Mouse (Mus musculus): Measurements from ENCODE around the gene Tbc1d1. TPM values are rescaled to one million over a fixed set of nuclear protein-coding genes. Genes with fewer than 3 reads are reported as not detected.

Tbc1d1 gene
- total RNA-seq, 2 experiments from 2014 or later = 25.2 to 30.5 TPM

- DNase-seq (ENCODE audit: low spot score in 2 of 2) = peak; percentile 31 to 51
Observed at GRCm38 (mm10) chr5:64202306-64202705, 46.2 kb downstream of the Tbc1d1 start.

GRCm38 (mm10) chr5:64205610-64206009 is 49.5 kb downstream of the Tbc1d1 start:
- no peak for DNase-seq (ENCODE audit: low spot score in 2 of 2)

DNA sequence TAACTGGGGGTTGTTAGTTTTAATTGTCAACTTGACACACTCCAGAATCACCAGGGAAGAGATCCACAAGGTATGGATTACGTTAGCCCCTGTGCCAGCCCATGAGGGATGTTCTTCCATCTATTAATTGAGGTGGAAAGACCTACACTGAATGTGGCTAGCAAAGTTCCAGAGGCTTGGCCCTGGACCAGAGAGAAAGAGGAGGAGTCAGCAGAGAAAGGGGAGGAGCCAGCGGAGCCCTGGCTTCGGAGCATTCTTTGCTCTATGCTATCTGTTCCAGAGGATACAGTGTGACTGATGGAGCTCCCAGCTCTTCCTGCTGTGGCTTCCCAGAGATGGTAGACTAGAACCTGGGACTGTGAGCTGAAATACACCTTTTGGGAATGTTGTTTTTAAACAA is 50.3 kb downstream of the Tbc1d1 start:
- no peak for DNase-seq (ENCODE audit: low spot score in 2 of 2)

DNA sequence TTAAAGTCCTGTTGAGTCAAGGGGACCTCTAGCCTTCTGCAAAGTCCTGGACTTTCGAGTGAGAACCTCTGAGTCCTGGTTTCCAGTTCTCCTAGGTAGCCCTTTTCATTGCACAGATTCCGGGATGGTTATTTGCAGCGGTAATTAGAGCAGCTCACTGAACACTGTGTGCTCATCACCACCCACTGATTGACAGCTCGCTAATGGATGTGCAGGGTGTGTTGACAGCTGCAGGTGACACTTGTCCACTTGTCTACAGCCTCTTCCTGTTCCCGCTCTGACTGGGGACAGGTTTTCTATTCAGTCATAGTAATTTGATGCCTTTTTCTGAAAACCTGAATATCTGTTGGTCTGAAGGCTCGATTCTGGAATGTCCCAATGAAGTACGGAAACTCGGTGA is 50.8 kb downstream of the Tbc1d1 start:
- DNase-seq (ENCODE audit: low spot score in 2 of 2) = no peak

DNA sequence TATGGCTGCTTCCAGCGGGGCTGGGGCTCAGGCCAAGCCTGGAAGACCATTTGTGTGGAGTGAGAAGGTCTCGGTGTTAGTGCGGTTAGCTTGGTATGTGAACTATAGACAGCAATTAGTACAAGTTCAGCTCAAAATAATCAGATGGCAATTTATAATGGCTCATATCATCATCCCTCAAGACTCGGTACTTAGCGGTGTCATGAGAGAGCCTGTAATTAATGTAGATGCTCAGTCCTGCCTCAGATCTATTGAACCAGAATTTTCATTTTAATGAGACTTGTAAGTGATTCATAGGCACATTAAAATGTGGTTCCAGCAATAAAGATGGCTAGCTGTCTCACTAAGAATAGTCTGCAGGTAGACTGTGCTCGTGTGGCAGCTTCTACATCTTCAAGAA is 51.7 kb downstream of the Tbc1d1 start:
- no peak for DNase-seq (ENCODE audit: low spot score in 2 of 2)

- DNase-seq (ENCODE audit: low spot score in 2 of 2) = no peak
Observed at GRCm38 (mm10) chr5:64210817-64211216, 54.7 kb downstream of the Tbc1d1 start.

DNA sequence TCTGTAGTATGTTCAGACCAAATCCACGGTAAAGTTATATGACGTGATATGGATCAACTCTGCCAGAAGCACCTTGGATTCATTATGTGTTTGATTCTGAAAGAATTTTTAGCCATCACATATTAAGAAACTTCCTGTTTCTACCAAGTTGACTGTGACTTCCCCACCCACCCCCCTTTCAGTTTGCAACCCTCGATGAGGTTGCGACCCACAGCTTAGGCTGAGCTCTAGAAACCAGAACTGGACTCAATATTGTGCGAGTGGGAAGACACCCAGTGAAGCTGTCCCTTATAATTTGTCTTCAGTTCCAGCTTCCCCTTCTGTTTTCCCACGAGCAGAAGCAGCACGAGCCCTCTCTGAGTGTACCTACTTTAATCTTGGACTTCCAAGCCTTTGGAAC is 55.2 kb downstream of the Tbc1d1 start:
- DNase-seq (ENCODE audit: low spot score in 2 of 2) = no peak

DNA sequence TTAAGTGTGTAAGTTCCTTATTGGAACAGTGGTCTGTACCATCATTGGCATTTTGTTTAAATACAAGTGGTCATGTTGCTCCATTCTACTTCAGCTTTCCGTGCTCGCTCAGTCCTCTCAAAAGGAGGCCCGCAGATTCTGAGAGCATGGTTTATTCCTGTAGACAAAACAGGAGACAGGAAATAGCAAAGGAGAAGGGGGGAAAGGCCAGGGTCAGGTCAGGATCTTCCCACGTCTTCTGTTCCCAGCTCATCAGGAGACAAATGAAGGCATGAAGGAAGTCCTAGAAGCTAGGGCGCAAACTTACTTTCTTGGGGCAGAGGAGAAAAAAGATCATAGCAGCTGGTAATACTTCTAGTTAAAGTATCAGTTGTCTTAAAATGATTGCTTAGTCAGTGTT is 56.1 kb downstream of the Tbc1d1 start:
- no peak for DNase-seq (ENCODE audit: low spot score in 2 of 2)

DNA sequence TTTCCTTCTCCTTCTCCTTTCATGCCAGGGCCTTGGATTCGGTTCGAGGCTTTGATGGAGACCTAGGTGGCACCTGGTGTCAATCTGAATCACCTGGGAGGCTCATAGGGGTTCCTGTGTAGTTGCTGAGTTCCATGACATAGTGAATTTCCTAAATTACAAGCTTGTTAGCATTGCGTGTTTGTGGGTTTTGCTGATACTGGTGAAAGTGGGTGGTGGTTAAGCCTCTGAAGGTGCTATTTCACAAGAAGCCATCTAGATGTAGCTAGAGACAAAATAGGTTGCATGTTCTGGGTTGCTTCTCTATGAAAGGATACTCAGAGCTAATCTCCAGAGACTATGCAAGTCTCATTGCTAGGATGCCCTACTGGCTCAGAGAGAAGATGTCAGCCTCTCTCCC is 56.5 kb downstream of the Tbc1d1 start:
- DNase-seq (ENCODE audit: low spot score in 2 of 2) = no peak

DNA sequence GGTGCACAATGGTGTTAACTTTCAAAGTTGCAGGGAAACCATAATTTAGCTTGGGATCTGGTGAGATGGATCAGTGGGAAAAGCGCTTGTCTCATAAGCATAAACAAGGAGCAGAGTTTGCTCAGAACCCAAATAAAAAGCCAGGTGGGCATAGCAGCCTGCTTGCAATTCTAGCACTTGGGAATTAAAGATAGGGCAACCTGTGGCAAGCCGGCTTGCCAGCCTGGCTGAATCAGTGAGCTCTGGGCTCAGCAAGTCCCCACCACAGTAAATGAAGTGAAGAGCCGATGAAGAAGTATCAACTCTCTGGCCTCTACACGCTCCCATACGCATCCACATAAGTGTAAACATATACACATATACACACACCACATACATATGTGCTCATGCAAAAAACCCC is 59.7 kb downstream of the Tbc1d1 start:
- no peak for DNase-seq (ENCODE audit: low spot score in 2 of 2)

GRCm38 (mm10) chr5:64216326-64216725 is 60.2 kb downstream of the Tbc1d1 start:
- DNase-seq (ENCODE audit: low spot score in 2 of 2) = no peak

DNA sequence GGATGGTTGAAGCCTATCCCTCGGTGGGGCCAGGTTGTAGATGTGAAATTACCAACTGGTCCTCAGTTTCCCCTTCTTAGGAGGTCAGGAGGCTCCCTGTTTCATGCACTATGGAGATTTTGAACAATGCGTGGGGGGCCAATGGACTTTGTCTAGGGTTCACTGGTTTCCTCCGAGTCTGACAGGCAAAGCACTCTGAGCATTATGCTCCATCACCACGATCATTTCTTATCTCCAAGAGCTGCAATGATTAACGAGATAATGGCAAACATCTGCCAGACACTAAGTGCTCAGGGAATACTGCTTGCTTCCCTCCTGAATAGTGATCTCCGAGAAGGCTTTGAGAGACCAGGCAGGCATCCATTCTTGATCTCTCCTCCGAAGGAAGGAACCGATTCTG is 61.2 kb downstream of the Tbc1d1 start:
- no peak for DNase-seq (ENCODE audit: low spot score in 2 of 2)

DNA sequence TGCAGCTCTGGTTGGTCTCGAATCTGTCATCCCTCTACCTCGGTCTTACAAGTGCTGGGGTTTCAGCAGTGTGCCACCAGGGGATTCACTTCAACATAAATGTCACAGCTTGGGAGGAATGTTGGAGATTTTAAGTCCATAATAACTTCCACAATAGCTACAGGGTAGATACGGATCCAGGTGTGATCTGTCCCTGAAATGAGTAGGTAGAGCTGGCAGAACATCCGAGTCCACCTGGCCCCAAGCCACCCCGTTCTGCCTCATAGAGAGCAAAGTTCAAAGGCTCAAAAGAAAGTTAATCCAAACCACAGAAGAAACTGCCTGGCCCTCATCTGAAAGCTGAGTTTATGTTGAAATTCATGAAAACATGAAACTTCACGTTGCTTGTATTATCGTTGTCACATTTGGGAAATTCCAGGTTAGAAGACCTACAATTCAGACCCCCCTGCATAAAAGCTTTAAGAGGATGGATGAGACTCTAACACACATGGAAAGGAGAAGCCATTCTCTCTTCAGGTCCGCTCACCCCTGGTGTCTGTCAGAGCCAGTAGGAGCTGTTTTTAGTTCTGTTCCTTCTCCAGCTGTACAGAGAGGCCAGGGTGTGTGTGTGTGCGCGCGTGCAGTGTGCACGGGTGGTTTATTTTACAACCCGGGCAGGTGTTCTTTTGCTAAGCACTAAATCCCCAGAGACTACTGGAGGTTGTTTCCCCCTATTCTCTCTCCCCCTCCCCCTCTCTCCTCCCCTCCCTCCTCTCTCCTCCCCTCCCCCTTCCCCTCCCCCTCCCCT is 61.9 kb downstream of the Tbc1d1 start:
- no peak for DNase-seq (ENCODE audit: low spot score in 2 of 2)

DNA sequence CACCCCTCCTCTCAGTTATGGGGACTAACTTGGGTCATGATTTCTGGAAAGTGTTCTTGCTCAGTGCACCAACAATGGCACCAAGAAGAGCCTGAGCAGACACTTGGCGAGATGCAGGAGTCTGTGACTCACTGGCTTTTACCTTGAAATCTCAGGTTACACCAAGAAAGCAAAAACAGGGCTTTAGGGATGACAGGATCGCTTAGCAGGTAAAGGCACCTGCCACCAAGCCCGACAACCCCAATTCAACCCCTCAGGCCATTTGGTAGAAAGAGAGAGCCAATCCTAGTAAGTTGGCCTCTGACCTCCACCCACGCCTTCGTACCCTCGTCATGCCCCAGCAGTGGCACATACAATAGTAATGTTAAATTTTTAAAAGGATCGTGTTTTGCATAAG is 62.5 kb downstream of the Tbc1d1 start:
- DNase-seq (ENCODE audit: low spot score in 2 of 2) = no peak

DNA sequence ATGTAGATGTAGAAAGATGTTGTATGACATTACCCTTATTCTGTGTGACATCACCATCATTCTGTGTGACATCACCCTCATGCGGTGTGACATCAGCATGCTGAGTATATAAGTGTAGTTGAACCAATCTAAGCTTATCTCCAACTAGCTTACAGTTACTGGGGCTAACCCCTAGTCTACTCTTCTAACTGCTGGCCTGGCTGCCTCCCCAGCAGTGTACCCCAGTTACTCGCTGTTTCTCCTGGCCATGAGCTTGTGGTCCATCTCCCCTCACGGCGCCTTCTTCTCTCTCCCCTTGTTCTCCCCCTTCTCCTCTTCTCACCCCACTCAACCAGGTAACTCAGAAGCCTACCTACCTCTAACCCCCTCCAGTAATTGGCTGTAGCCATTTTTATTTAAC is 64.7 kb downstream of the Tbc1d1 start:
- DNase-seq (ENCODE audit: low spot score in 2 of 2) = no peak

DNA sequence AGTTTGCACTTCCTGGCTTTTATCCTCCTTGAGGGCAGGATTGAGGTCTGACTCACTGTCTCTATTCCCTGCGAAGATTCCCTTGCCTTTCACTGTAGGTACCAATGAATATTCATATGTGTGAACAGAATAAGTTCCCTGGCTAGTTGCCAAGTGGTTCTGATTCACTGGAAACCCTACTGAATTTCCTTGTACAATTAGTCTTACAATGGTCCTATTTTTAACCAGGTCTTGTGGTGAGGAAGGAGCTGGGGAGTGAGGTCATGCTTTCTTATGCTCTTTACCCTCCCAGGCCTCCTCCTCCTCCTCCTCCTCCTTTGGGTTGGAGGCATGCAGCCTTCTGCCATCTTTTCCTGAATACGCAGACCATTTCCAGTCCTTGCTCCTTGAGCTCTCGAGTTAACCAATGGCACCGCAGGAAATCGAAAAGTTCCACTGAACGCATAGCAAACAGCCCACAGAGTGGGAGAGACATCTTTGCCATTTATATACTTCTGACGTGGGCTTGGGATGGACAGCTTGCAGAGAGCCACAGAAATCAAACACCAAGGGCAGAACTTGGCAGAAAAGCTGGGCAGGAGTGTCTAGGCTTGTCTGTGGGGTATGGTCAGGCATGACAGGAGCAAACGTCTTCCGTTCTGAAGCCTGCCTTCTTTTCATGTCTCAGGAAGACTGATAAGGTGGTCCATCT is 68.8 kb downstream of the Tbc1d1 start:
- DNase-seq (ENCODE audit: low spot score in 2 of 2) = peak in 1 of 2 experiments; percentile 28

GRCm38 (mm10) chr5:64228252-64228651 is 72.1 kb downstream of the Tbc1d1 start:
- no peak for DNase-seq (ENCODE audit: low spot score in 2 of 2)

DNA sequence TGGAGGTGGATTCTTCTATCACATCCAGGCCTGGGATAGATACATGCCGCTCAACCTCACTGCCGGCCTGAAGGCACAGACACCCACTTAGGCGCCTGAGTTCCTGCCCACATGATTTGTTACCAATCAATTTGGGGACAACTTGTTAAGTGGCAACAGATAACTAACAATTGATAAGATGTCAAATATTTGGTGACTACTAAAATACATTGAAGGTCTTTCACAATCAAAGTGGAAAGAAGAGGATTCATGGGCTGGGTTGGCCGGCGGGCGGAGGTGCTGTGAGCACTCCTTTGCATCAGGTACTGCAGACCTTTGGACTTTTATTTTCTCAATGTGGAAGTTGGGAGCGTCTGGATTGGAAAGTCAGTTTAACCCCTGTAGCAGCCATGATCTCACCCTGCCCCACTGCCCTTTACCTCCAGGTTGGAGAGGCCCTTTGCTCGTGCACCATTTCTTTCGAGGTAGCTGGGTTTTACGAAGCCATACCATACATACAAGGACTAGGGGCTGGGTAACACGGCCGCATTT is 73.3 kb downstream of the Tbc1d1 start:
- DNase-seq (ENCODE audit: low spot score in 2 of 2) = no peak

- DNase-seq (ENCODE audit: low spot score in 2 of 2) = peak; percentile 68 to 72
Observed at GRCm38 (mm10) chr5:64230061-64230466, 74.0 kb downstream of the Tbc1d1 start.

- DNase-seq (ENCODE audit: low spot score in 2 of 2) = peak; percentile 12 to 20
Observed at GRCm38 (mm10) chr5:64230507-64231041, 74.5 kb downstream of the Tbc1d1 start.

DNA sequence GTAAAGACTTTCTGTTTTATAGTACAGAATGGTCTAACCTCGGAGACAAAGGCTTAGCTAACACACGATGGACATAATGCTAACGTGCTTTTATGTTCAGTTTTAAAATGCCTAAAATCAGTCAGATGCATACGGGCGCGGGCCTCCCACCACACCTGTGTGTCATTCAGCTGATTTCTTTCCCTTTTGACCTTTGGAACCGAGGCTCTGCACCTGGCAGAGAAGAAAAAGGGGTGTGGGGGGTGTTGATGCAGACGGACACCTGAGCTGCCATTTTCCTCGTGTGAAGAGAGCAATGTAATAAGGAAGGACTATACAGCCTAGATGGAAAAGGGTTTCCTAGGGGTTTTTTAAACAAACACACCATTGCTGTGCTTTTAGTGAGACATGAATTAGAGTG is 76.8 kb downstream of the Tbc1d1 start:
- no peak for DNase-seq (ENCODE audit: low spot score in 2 of 2)

DNA sequence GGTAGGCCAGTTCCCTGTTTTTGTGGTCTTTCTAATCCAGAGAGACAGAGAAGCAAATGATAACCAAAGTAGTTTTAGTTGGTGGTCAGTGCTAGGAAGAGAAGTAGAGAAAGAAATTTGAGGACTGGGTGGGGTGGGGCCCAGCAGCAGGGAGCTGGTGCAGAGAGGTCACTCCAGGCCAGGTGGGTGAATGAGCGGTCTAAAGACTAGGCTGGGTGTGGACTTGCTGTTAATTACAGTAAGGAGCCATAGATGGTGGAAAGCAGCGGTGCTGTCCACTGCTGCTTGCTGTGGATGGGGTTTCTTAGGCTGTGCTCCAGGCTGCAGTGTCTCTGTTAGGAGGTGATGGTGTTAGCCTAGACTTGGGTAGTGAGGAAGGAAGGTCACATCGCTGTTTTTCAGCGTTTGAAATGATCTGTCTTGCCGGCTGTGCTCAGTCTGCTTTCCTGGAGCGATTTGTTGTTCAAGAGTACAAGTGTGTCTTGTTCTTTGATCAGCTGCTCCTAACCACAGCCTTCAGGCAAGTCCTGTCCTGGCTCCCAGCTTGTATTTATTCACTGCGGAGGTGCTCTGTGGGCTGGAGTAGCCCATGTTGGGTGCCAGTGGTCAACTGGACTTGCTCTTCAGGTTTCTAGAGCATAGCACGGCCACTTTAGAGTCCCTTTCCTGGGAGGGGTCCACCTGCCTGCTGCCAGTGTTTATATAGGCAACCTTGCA is 78.3 kb downstream of the Tbc1d1 start:
- no peak for DNase-seq (ENCODE audit: low spot score in 2 of 2)

Data from layer of hippocampus, postnatal 14 days (tissue).